Mouse (Mus musculus) limb, embryonic 15.5 days (tissue): Measurements from ENCODE around the gene E4f1. TPM values are rescaled to one million over a fixed set of nuclear protein-coding genes. Genes with fewer than 3 reads are reported as not detected.

Source experiments
- polyA plus RNA-seq: library from polyadenylated mRNA; unstranded; fragments of >200 nt; fragmentation: Nextera tagmentation; extraction: Ambion mirVana; gene quantifications from 2 replicates; pipeline ENCODE4 v1.2.1, GENCODE M21; 2015

The E4f1 gene
- polyA plus RNA-seq, 1 experiment from 2014 or later = 37.5 TPM

Other genes with a start within 250 kb of the E4f1 start
- gene Tedc2, start 249.5 kb downstream of the E4f1 start, polyA plus RNA-seq = 10.3 and 11.4 TPM in 2 replicates
- gene Ccnf, start 218.8 kb downstream of the E4f1 start, polyA plus RNA-seq = 45.0 and 47.9 TPM in 2 replicates
- gene Abca17, start 119.2 kb downstream of the E4f1 start, polyA plus RNA-seq = 0.26 TPM in 1 of 2 replicates, not detected in the other
- gene Abca3, start 118.4 kb downstream of the E4f1 start, polyA plus RNA-seq = 8.0 and 9.3 TPM in 2 replicates
- 244 and 255 TPM in 2 replicates for gene Rnps1, start 55.7 kb downstream of the E4f1 start, polyA plus RNA-seq
- gene Eci1, start 43.7 kb downstream of the E4f1 start, polyA plus RNA-seq = 68.2 and 69.0 TPM in 2 replicates
- gene Dnase1l2, start 27.2 kb downstream of the E4f1 start, polyA plus RNA-seq = 13.3 and 16.6 TPM in 2 replicates
- gene Pgp, start 79 bp upstream of the E4f1 start, polyA plus RNA-seq = 47.9 and 51.1 TPM in 2 replicates
- not detected in 2 replicates for gene Bricd5, start 3.6 kb upstream of the E4f1 start, polyA plus RNA-seq
- gene Mlst8, start 8.8 kb upstream of the E4f1 start, polyA plus RNA-seq = 26.2 and 30.5 TPM in 2 replicates
- 2.8 and 3.0 TPM in 2 replicates for gene Caskin1, start 18.3 kb upstream of the E4f1 start, polyA plus RNA-seq
- 89.8 and 104 TPM in 2 replicates for gene Traf7, start 57.6 kb upstream of the E4f1 start, polyA plus RNA-seq
- gene Rab26, start 63.9 kb upstream of the E4f1 start, polyA plus RNA-seq = 3.0 and 3.8 TPM in 2 replicates
- gene Pkd1, start 79.5 kb upstream of the E4f1 start, polyA plus RNA-seq = 32.1 and 37.9 TPM in 2 replicates
- gene Tsc2, start 162.3 kb upstream of the E4f1 start, polyA plus RNA-seq = 49.9 and 54.0 TPM in 2 replicates
- gene Nthl1, start 162.4 kb upstream of the E4f1 start, polyA plus RNA-seq = 20.9 and 21.3 TPM in 2 replicates
- 56.5 and 57.7 TPM in 2 replicates for gene Slc9a3r2, start 180.0 kb upstream of the E4f1 start, polyA plus RNA-seq
- not detected in 2 replicates for gene Npw, start 188.1 kb upstream of the E4f1 start, polyA plus RNA-seq
- gene Zfp598, start 199.4 kb upstream of the E4f1 start, polyA plus RNA-seq = 21.4 and 22.1 TPM in 2 replicates
- gene Syngr3, start 219.6 kb upstream of the E4f1 start, polyA plus RNA-seq = 3.0 and 3.2 TPM in 2 replicates
- gene Gfer, start 225.8 kb upstream of the E4f1 start, polyA plus RNA-seq = 32.8 and 33.8 TPM in 2 replicates
- 1.8 and 2.9 TPM in 2 replicates for gene Noxo1, start 225.9 kb upstream of the E4f1 start, polyA plus RNA-seq
- gene Tbl3, start 237.3 kb upstream of the E4f1 start, polyA plus RNA-seq = 57.3 and 59.0 TPM in 2 replicates
- gene Rnf151, start 247.8 kb upstream of the E4f1 start, polyA plus RNA-seq = 0.29 TPM in 1 of 2 replicates, not detected in the other
- gene Rps2, start 247.8 kb upstream of the E4f1 start, polyA plus RNA-seq = 1,428 and 1,497 TPM in 2 replicates